Mouse (Mus musculus): ENCODE results near the gene Pomp. TPM values are rescaled to one million over a fixed set of nuclear protein-coding genes. Genes with fewer than 3 reads are reported as not detected.

The Pomp gene
- total and polyA plus RNA-seq, 2 experiments from 2014 or later: 124 to 526 TPM

- ATAC-seq (no peak), DNase-seq (ENCODE audit: low spot score) (no peak)
- Histone ChIP-seq H3K9me3 (ENCODE audit: low read length) (no peaks in the 10 kb centered on the region), H3K4me3 (ENCODE audit: low read length) (no peak overlapping the region), H3K27ac (no peak overlapping the region), H3K27me3 (ENCODE audit: insufficient read depth, low read length) (no peaks in the 10 kb centered on the region), H3K36me3 (ENCODE audit: insufficient read depth, low read length) (no peaks in the 10 kb centered on the region), H3K4me1 (ENCODE audit: insufficient read depth, low read length) (no peaks in the 10 kb centered on the region), H3K4me2 (ENCODE audit: low read depth, low read length) (no peak overlapping the region), H3K9ac (replicated peaks; ENCODE audit: low read length) (no peak overlapping the region)
- WGBS: 68% methylated on average over 5 of the region's 5 CpGs
- TF ChIP-seq CTCF (IDR thresholded peaks at IDR 0.05; ENCODE audit: low read depth): no peak
These were observed 51.5 kb downstream of the Pomp start for GRCm38 (mm10) chr5:147911744-147912143.

- DNase-seq (ENCODE audit: low spot score) (no peak), ATAC-seq (no peak)
- WGBS: 45% methylated on average over 14 of the region's 14 CpGs
- H3K36me3 ChIP-seq (ENCODE audit: insufficient read depth, low read length): no peaks in the 10 kb centered on the region
- no peak for TF ChIP-seq CTCF (IDR thresholded peaks at IDR 0.05; ENCODE audit: low read depth)
- H3K4me2 ChIP-seq (ENCODE audit: low read depth, low read length): no peak overlapping the region
- no peak overlapping the region for H3K4me3 ChIP-seq (ENCODE audit: low read length)
- no peak overlapping the region for H3K9ac ChIP-seq (replicated peaks; ENCODE audit: low read length)
- no peaks in the 10 kb centered on the region for H3K27me3 ChIP-seq (ENCODE audit: insufficient read depth, low read length)
- no peak overlapping the region for H3K27ac ChIP-seq
- H3K4me1 ChIP-seq (ENCODE audit: insufficient read depth, low read length): no peaks in the 10 kb centered on the region
- no peaks in the 10 kb centered on the region for H3K9me3 ChIP-seq (ENCODE audit: low read length)
These were observed 53.1 kb downstream of the Pomp start for GRCm38 (mm10) chr5:147913241-147913842.

GRCm38 (mm10) chr5:147915038-147915566 lies 54.8 kb downstream of the Pomp start:
- Histone ChIP-seq H3K27ac (no peak overlapping the region), H3K27me3 (ENCODE audit: insufficient read depth, low read length) (no peaks in the 10 kb centered on the region), H3K36me3 (ENCODE audit: insufficient read depth, low read length) (no peaks in the 10 kb centered on the region), H3K4me2 (ENCODE audit: low read depth, low read length) (no peak overlapping the region), H3K9me3 (ENCODE audit: low read length) (no peaks in the 10 kb centered on the region), H3K4me3 (ENCODE audit: low read length) (no peak overlapping the region), H3K4me1 (ENCODE audit: insufficient read depth, low read length) (no peaks in the 10 kb centered on the region), H3K9ac (replicated peaks; ENCODE audit: low read length) (no peak overlapping the region)
- ATAC-seq (no peak), DNase-seq (ENCODE audit: low spot score) (no peak)
- WGBS: 57% methylated on average over 6 of the region's 6 CpGs
- TF ChIP-seq CTCF (IDR thresholded peaks at IDR 0.05; ENCODE audit: low read depth): peak; percentile 28

DNA sequence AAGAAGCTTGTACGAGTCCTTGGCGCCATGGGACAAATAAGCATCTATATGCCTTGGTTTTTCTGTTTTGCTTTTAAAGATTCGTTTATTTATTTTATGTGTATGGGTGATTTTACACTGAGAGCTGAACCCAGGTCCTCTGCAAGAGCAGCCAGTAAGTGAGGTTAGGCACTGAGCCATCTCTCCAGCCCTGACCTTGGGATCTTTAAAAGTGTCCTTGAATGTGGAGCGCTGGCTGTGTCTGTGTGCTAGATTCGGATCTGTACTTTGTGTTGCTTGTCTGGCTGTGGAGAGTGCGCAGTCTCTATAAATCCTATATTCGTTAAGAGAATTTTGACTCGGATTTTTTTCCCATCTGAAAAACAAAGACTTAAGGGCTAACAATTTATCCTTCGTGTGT lies 55.9 kb downstream of the Pomp start:
- TF ChIP-seq CTCF (IDR thresholded peaks at IDR 0.05; ENCODE audit: low read depth): no peak
- no peak for ATAC-seq
- Histone ChIP-seq H3K9ac (replicated peaks; ENCODE audit: low read length) (no peak overlapping the region), H3K4me2 (ENCODE audit: low read depth, low read length) (no peak overlapping the region), H3K27ac (no peak overlapping the region), H3K27me3 (ENCODE audit: insufficient read depth, low read length) (no peaks in the 10 kb centered on the region), H3K4me1 (ENCODE audit: insufficient read depth, low read length) (no peaks in the 10 kb centered on the region), H3K9me3 (ENCODE audit: low read length) (no peaks in the 10 kb centered on the region), H3K36me3 (ENCODE audit: insufficient read depth, low read length) (no peaks in the 10 kb centered on the region), H3K4me3 (ENCODE audit: low read length) (no peak overlapping the region)
- WGBS: 85% methylated on average over 9 of the region's 9 CpGs
- DNase-seq (ENCODE audit: low spot score): no peak

GRCm38 (mm10) chr5:147918044-147918846 lies 58.0 kb downstream of the Pomp start:
- no peak overlapping the region for H3K4me3 ChIP-seq (ENCODE audit: low read length)
- no peak overlapping the region for H3K4me2 ChIP-seq (ENCODE audit: low read depth, low read length)
- DNase-seq (ENCODE audit: low spot score) (no peak), ATAC-seq (no peak)
- H3K27ac ChIP-seq: no peak overlapping the region
- H3K9ac ChIP-seq (replicated peaks; ENCODE audit: low read length): no peak overlapping the region
- no peaks in the 10 kb centered on the region for H3K4me1 ChIP-seq (ENCODE audit: insufficient read depth, low read length)
- H3K9me3 ChIP-seq (ENCODE audit: low read length): no peaks in the 10 kb centered on the region
- TF ChIP-seq CTCF (IDR thresholded peaks at IDR 0.05; ENCODE audit: low read depth): no peak
- WGBS: 81% methylated on average over 17 of the region's 17 CpGs
- H3K27me3 ChIP-seq (ENCODE audit: insufficient read depth, low read length): no peaks in the 10 kb centered on the region
- H3K36me3 ChIP-seq (ENCODE audit: insufficient read depth, low read length): no peaks in the 10 kb centered on the region

DNA sequence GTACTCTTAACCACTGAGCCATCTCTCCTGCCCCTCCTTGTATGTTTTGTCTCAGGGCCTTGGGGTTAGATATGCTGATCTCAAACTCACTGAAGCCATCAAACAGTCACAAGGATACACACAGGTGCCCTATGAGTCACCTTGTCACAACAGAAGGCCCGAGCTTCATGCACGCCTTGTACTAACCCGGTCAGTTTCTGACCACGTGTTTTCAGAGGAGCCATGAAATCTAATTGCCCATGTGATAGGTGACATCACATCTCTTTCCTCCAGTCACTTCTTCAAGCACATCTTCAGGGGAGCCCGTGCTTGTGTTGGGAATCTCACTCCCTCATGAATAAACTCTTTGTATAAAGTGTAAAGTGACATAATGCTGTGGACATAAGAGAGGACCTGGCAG lies 64.4 kb downstream of the Pomp start:
- Histone ChIP-seq H3K4me2 (ENCODE audit: low read depth, low read length) (no peak overlapping the region), H3K9ac (replicated peaks; ENCODE audit: low read length) (no peak overlapping the region), H3K36me3 (ENCODE audit: insufficient read depth, low read length) (no peaks in the 10 kb centered on the region), H3K27ac (no peak overlapping the region), H3K9me3 (ENCODE audit: low read length) (no peaks in the 10 kb centered on the region), H3K4me3 (ENCODE audit: low read length) (no peak overlapping the region), H3K4me1 (ENCODE audit: insufficient read depth, low read length) (no peaks in the 10 kb centered on the region), H3K27me3 (ENCODE audit: insufficient read depth, low read length) (no peaks in the 10 kb centered on the region)
- TF ChIP-seq CTCF (IDR thresholded peaks at IDR 0.05; ENCODE audit: low read depth): no peak
- 84% methylated on average over 5 of the region's 5 CpGs for WGBS
- DNase-seq (ENCODE audit: low spot score) (no peak), ATAC-seq (no peak)

Other genes starting within 250 kb of the Pomp start
- gene Flt1, start 134.4 kb upstream of the Pomp start, total RNA-seq (2014; rRNA removed): 17.7 and 17.9 TPM in 2 replicates
- 10.0 and 11.1 TPM in 2 replicates for gene Flt1, start 134.4 kb upstream of the Pomp start, polyA plus RNA-seq (2015; fragmentation: Nextera tagmentation; extraction: Ambion mirVana)
- 6.2 and 6.5 TPM in 2 replicates for gene Slc46a3, start 34.4 kb downstream of the Pomp start, total RNA-seq (2014; rRNA removed)
- gene Slc46a3, start 34.4 kb downstream of the Pomp start, polyA plus RNA-seq (2015; fragmentation: Nextera tagmentation; extraction: Ambion mirVana): 6.1 and 6.4 TPM in 2 replicates
- gene Mtus2, start 96.9 kb downstream of the Pomp start, total RNA-seq (2014; rRNA removed): 40.4 and 50.2 TPM in 2 replicates
- 31.3 and 33.6 TPM in 2 replicates for gene Mtus2, start 96.9 kb downstream of the Pomp start, polyA plus RNA-seq (2015; fragmentation: Nextera tagmentation; extraction: Ambion mirVana)

Data from hindbrain, postnatal 0 days (tissue).